Mouse (Mus musculus): Measurements from ENCODE around the gene Ptgr2. TPM values are rescaled to one million over a fixed set of nuclear protein-coding genes. Genes with fewer than 3 reads are reported as not detected.
A peak's percentile ranks its signal among the peaks of the same experiment; 100 is the strongest.
"Not testable (repeated sequence)": the region's sequence is repeated elsewhere in the genome, so short reads cannot be mapped to it uniquely, and the experiment has no call there.

Ptgr2 gene
- polyA plus RNA-seq (2016; fragmentation: Nextera tagmentation; extraction: Ambion mirVana): 12.9 and 14.6 TPM in 2 replicates

GRCm38 (mm10) chr12:84284885-84285592 lies at the start of gene Ptgr2:
Gene Ptgr2 (plus strand): TSS chr12:84285232.
- Histone ChIP-seq H3K4me3 (peak within 1 kb of the TSS; percentile 62), H3K27ac (peak within 1 kb of the TSS; percentile 85), H3K36me3 (no peaks in the 10 kb centered on the region), H3K27me3 (ENCODE audit: low read depth, poor library complexity, severe bottlenecking) (no peaks in the 10 kb centered on the region), H3K9me3 (replicated peaks) (no peaks in the 10 kb centered on the region), H3K4me1 (peaks cover 15% of the 10 kb centered on the region)
- peak; percentile 93 for DNase-seq (ENCODE audit: low spot score)
- under 1% methylated on average over 39 of the region's 39 CpGs for WGBS

GRCm38 (mm10) chr12:84235577-84235976 lies 49.5 kb upstream of the Ptgr2 start:
- Histone ChIP-seq H3K9me3 (replicated peaks) (no peaks in the 10 kb centered on the region), H3K27me3 (ENCODE audit: low read depth, poor library complexity, severe bottlenecking) (no peaks in the 10 kb centered on the region), H3K27ac (no peak overlapping the region), H3K36me3 (no peaks in the 10 kb centered on the region), H3K4me3 (no peak overlapping the region), H3K4me1 (0 out of 2 replicates have a peak, but pooled peaks cover 2% of the 10 kb centered on the region)
- 94% methylated on average over 6 of the region's 6 CpGs for WGBS
- no peak for DNase-seq (ENCODE audit: low spot score)

GRCm38 (mm10) chr12:84235981-84236752 lies 48.9 kb upstream of the Ptgr2 start:
- no peak for DNase-seq (ENCODE audit: low spot score)
- no peaks in the 10 kb centered on the region for H3K36me3 ChIP-seq
- H3K4me1 ChIP-seq: peaks cover 7% of the 10 kb centered on the region
- H3K27me3 ChIP-seq (ENCODE audit: low read depth, poor library complexity, severe bottlenecking): no peaks in the 10 kb centered on the region
- whole genome bisulfite sequencing: 79% methylated on average over 10 of the region's 10 CpGs
- no peak overlapping the region for H3K4me3 ChIP-seq
- no peaks in the 10 kb centered on the region for H3K9me3 ChIP-seq (replicated peaks)
- H3K27ac ChIP-seq: no peak overlapping the region

GRCm38 (mm10) chr12:84237036-84237435 lies 48.0 kb upstream of the Ptgr2 start:
- 94% methylated on average over 5 of the region's 5 CpGs for WGBS
- not testable (repeated sequence) for H3K4me1 ChIP-seq; H3K27me3 ChIP-seq (ENCODE audit: low read depth, poor library complexity, severe bottlenecking); DNase-seq (ENCODE audit: low spot score); H3K9me3 ChIP-seq (replicated peaks); H3K4me3 ChIP-seq; H3K36me3 ChIP-seq; H3K27ac ChIP-seq

- H3K27me3 ChIP-seq (ENCODE audit: low read depth, poor library complexity, severe bottlenecking): 0 out of 2 replicates have a peak, but pooled peaks cover 3% of the 10 kb centered on the region
- peaks cover 6% of the 10 kb centered on the region for H3K4me1 ChIP-seq
- H3K36me3 ChIP-seq: no peaks in the 10 kb centered on the region
- no peak overlapping the region for H3K27ac ChIP-seq
- DNase-seq (ENCODE audit: low spot score): no peak
- H3K4me3 ChIP-seq: no peak overlapping the region
- 79% methylated on average over 7 of the region's 7 CpGs for WGBS
- H3K9me3 ChIP-seq (replicated peaks): no peaks in the 10 kb centered on the region
These were observed 41.8 kb upstream of the Ptgr2 start for GRCm38 (mm10) chr12:84243076-84243770.

- no peaks in the 10 kb centered on the region for H3K9me3 ChIP-seq (replicated peaks)
- H3K27ac ChIP-seq: no peak overlapping the region
- H3K4me3 ChIP-seq: no peak overlapping the region
- peaks cover 6% of the 10 kb centered on the region for H3K4me1 ChIP-seq
- H3K27me3 ChIP-seq (ENCODE audit: low read depth, poor library complexity, severe bottlenecking): 0 out of 2 replicates have a peak, but pooled peaks cover 3% of the 10 kb centered on the region
- 80% methylated on average over 5 of the region's 5 CpGs for WGBS
- H3K36me3 ChIP-seq: no peaks in the 10 kb centered on the region
- no peak for DNase-seq (ENCODE audit: low spot score)
These were observed 39.3 kb upstream of the Ptgr2 start for GRCm38 (mm10) chr12:84245683-84246082.

- no peaks in the 10 kb centered on the region for H3K36me3 ChIP-seq
- no peak overlapping the region for H3K4me3 ChIP-seq
- no peaks in the 10 kb centered on the region for H3K9me3 ChIP-seq (replicated peaks)
- DNase-seq (ENCODE audit: low spot score): peak; percentile 69
- 9% methylated on average over 3 of the region's 3 CpGs for whole genome bisulfite sequencing
- 0 out of 2 replicates have a peak, but pooled peaks cover 3% of the 10 kb centered on the region for H3K27me3 ChIP-seq (ENCODE audit: low read depth, poor library complexity, severe bottlenecking)
- no peak overlapping the region for H3K27ac ChIP-seq
- H3K4me1 ChIP-seq: no peaks in the 10 kb centered on the region
These were observed 35.8 kb upstream of the Ptgr2 start for GRCm38 (mm10) chr12:84249217-84249616.

- no peaks in the 10 kb centered on the region for H3K36me3 ChIP-seq
- no peak overlapping the region for H3K4me3 ChIP-seq
- WGBS: 93% methylated on average over 5 of the region's 5 CpGs
- H3K27ac ChIP-seq: no peak overlapping the region
- H3K9me3 ChIP-seq (replicated peaks): no peaks in the 10 kb centered on the region
- H3K27me3 ChIP-seq (ENCODE audit: low read depth, poor library complexity, severe bottlenecking): no peaks in the 10 kb centered on the region
- DNase-seq (ENCODE audit: low spot score): no peak
- H3K4me1 ChIP-seq: no peaks in the 10 kb centered on the region
These were observed 32.2 kb upstream of the Ptgr2 start for GRCm38 (mm10) chr12:84252811-84253210.

GRCm38 (mm10) chr12:84254886-84255285 lies 30.1 kb upstream of the Ptgr2 start:
- H3K36me3 ChIP-seq: no peaks in the 10 kb centered on the region
- H3K27me3 ChIP-seq (ENCODE audit: low read depth, poor library complexity, severe bottlenecking): no peaks in the 10 kb centered on the region
- DNase-seq (ENCODE audit: low spot score): no peak
- 74% methylated on average over 5 of the region's 5 CpGs for WGBS
- no peak overlapping the region for H3K27ac ChIP-seq
- H3K9me3 ChIP-seq (replicated peaks): no peaks in the 10 kb centered on the region
- H3K4me3 ChIP-seq: no peak overlapping the region
- H3K4me1 ChIP-seq: no peaks in the 10 kb centered on the region

- no peaks in the 10 kb centered on the region for H3K9me3 ChIP-seq (replicated peaks)
- no peaks in the 10 kb centered on the region for H3K36me3 ChIP-seq
- H3K27me3 ChIP-seq (ENCODE audit: low read depth, poor library complexity, severe bottlenecking): no peaks in the 10 kb centered on the region
- no peak overlapping the region for H3K4me3 ChIP-seq
- H3K4me1 ChIP-seq: peaks cover 4% of the 10 kb centered on the region; the same call in 1 of the 2 replicates
- no peak overlapping the region for H3K27ac ChIP-seq
- DNase-seq (ENCODE audit: low spot score): no peak
- 67% methylated on average over 7 of the region's 7 CpGs for WGBS
These were observed 24.7 kb upstream of the Ptgr2 start for GRCm38 (mm10) chr12:84260363-84260762.

- H3K36me3 ChIP-seq: no peaks in the 10 kb centered on the region
- DNase-seq (ENCODE audit: low spot score): no peak
- no peaks in the 10 kb centered on the region for H3K27me3 ChIP-seq (ENCODE audit: low read depth, poor library complexity, severe bottlenecking)
- H3K4me3 ChIP-seq: no peak overlapping the region
- WGBS: 60% methylated on average over 2 of the region's 2 CpGs
- no peaks in the 10 kb centered on the region for H3K4me1 ChIP-seq
- H3K27ac ChIP-seq: no peak overlapping the region
- no peaks in the 10 kb centered on the region for H3K9me3 ChIP-seq (replicated peaks)
These were observed 17.8 kb upstream of the Ptgr2 start for GRCm38 (mm10) chr12:84267264-84267663.

- DNase-seq (ENCODE audit: low spot score): no peak
- no peaks in the 10 kb centered on the region for H3K9me3 ChIP-seq (replicated peaks)
- H3K36me3 ChIP-seq: no peaks in the 10 kb centered on the region
- H3K4me1 ChIP-seq: no peaks in the 10 kb centered on the region
- H3K27me3 ChIP-seq (ENCODE audit: low read depth, poor library complexity, severe bottlenecking): no peaks in the 10 kb centered on the region
- no peak overlapping the region for H3K4me3 ChIP-seq
- WGBS: 77% methylated on average over 5 of the region's 5 CpGs
- H3K27ac ChIP-seq: no peak overlapping the region
These were observed 11.7 kb upstream of the Ptgr2 start for GRCm38 (mm10) chr12:84273366-84273765.

GRCm38 (mm10) chr12:84275288-84275687 lies 9.7 kb upstream of the Ptgr2 start:
- H3K27ac ChIP-seq: no peak overlapping the region
- no peak overlapping the region for H3K4me3 ChIP-seq
- H3K27me3 ChIP-seq (ENCODE audit: low read depth, poor library complexity, severe bottlenecking): no peaks in the 10 kb centered on the region
- H3K36me3 ChIP-seq: no peaks in the 10 kb centered on the region
- no peaks in the 10 kb centered on the region for H3K4me1 ChIP-seq
- DNase-seq (ENCODE audit: low spot score): no peak
- 96% methylated on average over 9 of the region's 9 CpGs for WGBS
- no peaks in the 10 kb centered on the region for H3K9me3 ChIP-seq (replicated peaks)

Data from limb, embryonic 10.5 days (tissue).